Mouse (Mus musculus): ENCODE results near the gene Gm7030.
"Not testable (repeated sequence)": the region's sequence is repeated elsewhere in the genome, so short reads cannot be mapped to it uniquely, and the experiment has no call there.

DNA sequence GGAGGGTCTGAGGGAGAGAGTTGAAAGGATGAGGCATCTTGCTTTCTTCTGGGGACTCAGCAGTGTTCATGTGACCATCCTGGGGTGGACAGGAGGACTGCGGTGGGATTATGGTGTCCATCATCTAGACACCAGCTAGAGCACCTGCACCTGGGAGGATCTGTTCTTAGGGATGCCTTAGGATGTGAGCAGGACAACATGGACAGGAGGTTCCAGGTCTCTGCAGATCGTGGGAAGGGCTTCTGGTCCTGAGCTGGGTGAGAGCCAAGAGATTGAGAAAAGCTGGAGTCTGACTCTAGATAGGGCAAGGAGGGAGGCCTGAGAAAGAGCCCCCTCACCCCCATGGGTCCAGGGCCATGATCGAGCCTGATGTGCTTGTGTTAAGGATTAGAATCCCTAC lies 19.1 kb downstream of the Gm7030 start:
- not testable (repeated sequence) for TF ChIP-seq MEF2A (IDR thresholded peaks at IDR 0.05; ENCODE audit: borderline replicate concordance, low read depth, low read length); CTCF (conservative IDR thresholded peaks at IDR 0.05 in 1 of 2, IDR thresholded peaks at IDR 0.05 in 1 of 2; ENCODE audit: low read depth in 2 of 2, low read length in 2 of 2); RCOR1 (conservative IDR thresholded peaks at IDR 0.05; ENCODE audit: low read depth, low read length); POLR2A (IDR thresholded peaks at IDR 0.05; ENCODE audit: low read depth, low read length); EP300 (IDR thresholded peaks at IDR 0.05; ENCODE audit: low read length); CHD2 (IDR thresholded peaks at IDR 0.05; ENCODE audit: low read length); MYC (IDR thresholded peaks at IDR 0.05; ENCODE audit: low read depth, low read length); ZKSCAN1 (IDR thresholded peaks at IDR 0.05; ENCODE audit: borderline replicate concordance, low read depth, low read length); ZC3H11A (IDR thresholded peaks at IDR 0.05; ENCODE audit: low read depth, low read length); MAFK (IDR thresholded peaks at IDR 0.05; ENCODE audit: insufficient replicate concordance, low read length)

Data from CH12.LX (cell line).